Mouse (Mus musculus) midbrain, embryonic 13.5 days (tissue): ENCODE results near the gene Zranb3. TPM values are rescaled to one million over a fixed set of nuclear protein-coding genes. Genes with fewer than 3 reads are reported as not detected.

ENCODE experiments used
- ATAC-seq: fragments of 200-750 bp; cut with Nextera tagmentation; 2 replicates; pipeline ENCODE4 v1.8.0; 2017; ENCODE audit warnings: mild to moderate bottlenecking, moderate TSS enrichment, moderate library complexity
- H3K27ac ChIP-seq: fragments of 300-500 bp; sonication (generic); 2 replicates; pipeline ENCODE4 v1.5.1; 2015; ENCODE audit warnings: inconsistent platforms, mild to moderate bottlenecking, moderate library complexity
- H3K27me3 ChIP-seq: fragments of 300-500 bp; sonication (generic); 2 replicates; pipeline ENCODE4 v1.6.1; 2015; ENCODE audit warnings: mild to moderate bottlenecking, inconsistent platforms
- H3K36me3 ChIP-seq: fragments of 300-500 bp; sonication (generic); 2 replicates; pipeline ENCODE4 v1.6.1; 2015; ENCODE audit warnings: mild to moderate bottlenecking, inconsistent platforms
- H3K4me1 ChIP-seq: fragments of 300-500 bp; sonication (generic); replicated peaks from 2 replicates; pipeline ENCODE4 v1.6.1; 2015; ENCODE audit warnings: inconsistent platforms
- H3K4me2 ChIP-seq: fragments of 300-500 bp; sonication (generic); replicated peaks from 2 replicates; pipeline ENCODE4 v1.6.1; 2015; ENCODE audit warnings: moderate library complexity, mild to moderate bottlenecking, inconsistent platforms
- H3K4me3 ChIP-seq: fragments of 300-500 bp; sonication (generic); replicated peaks from 2 replicates; pipeline ENCODE4 v1.5.1; 2015; ENCODE audit warnings: mild to moderate bottlenecking, inconsistent platforms
- H3K9ac ChIP-seq: fragments of 300-500 bp; sonication (generic); replicated peaks from 2 replicates; pipeline ENCODE4 v1.6.1; 2015; ENCODE audit warnings: mild to moderate bottlenecking, inconsistent platforms
- H3K9me3 ChIP-seq: fragments of 300-500 bp; sonication (generic); 2 replicates; pipeline ENCODE4 v1.6.1; 2016; ENCODE audit warnings: mild to moderate bottlenecking, inconsistent platforms
- WGBS: fragments of 180-500 bp; shearing (Covaris S2); methylation state at CpG from one replicate; pipeline ENCODE4 v1.1.7; 2015; 5-methylcytosine and 5-hydroxymethylcytosine counted together
- polyA plus RNA-seq: library from polyadenylated mRNA; unstranded; fragments of >200 nt; fragmentation: Nextera tagmentation; extraction: Ambion mirVana; gene quantifications from 2 replicates; pipeline ENCODE4 v1.2.1, GENCODE M21; 2015

Zranb3 gene
- polyA plus RNA-seq, 1 experiment from 2014 or later, result 6.2 TPM

- no peaks in the 10 kb centered on the region for H3K9me3 ChIP-seq
- 7% methylated on average over 2 of the region's 2 CpGs for WGBS
- peaks cover 9% of the 10 kb centered on the region; the same call in 1 of the 2 replicates for H3K36me3 ChIP-seq
- peak; percentile 82 for ATAC-seq
- H3K27me3 ChIP-seq, result no peaks in the 10 kb centered on the region
- H3K4me1 ChIP-seq, result 0 out of 2 replicates have a peak, but pooled peaks cover 4% of the 10 kb centered on the region
- H3K4me2 ChIP-seq, result no peak overlapping the region
- peak overlapping the region; percentile 52; the same call in 1 of the 2 replicates for H3K27ac ChIP-seq
- no peak overlapping the region for H3K4me3 ChIP-seq
- H3K9ac ChIP-seq, result no peak overlapping the region
Measured at GRCm38 (mm10) chr1:127904774-127905385, 198.0 kb downstream of the Zranb3 start.

Other genes starting within 250 kb of the Zranb3 start
- 0.15 and 0.17 TPM in 2 replicates for gene Map3k19, start 248.0 kb downstream of the Zranb3 start, polyA plus RNA-seq
- 22.7 and 23.6 TPM in 2 replicates for gene Rab3gap1, start 234.3 kb downstream of the Zranb3 start, polyA plus RNA-seq
- gene R3hdm1, start 254 bp upstream of the Zranb3 start, polyA plus RNA-seq, result 108 and 115 TPM in 2 replicates
- gene Ubxn4, start 140.9 kb upstream of the Zranb3 start, polyA plus RNA-seq, result 84.1 and 84.6 TPM in 2 replicates
- 0.12 and 0.27 TPM in 2 replicates for gene Lct, start 225.3 kb upstream of the Zranb3 start, polyA plus RNA-seq